Mouse (Mus musculus) small intestine, adult 2 months (tissue): ENCODE measurements around the gene Sumf1. TPM values are rescaled to one million over a fixed set of nuclear protein-coding genes. Genes with fewer than 3 reads are reported as not detected.

Experiments used
- H3K27ac ChIP-seq: fragments of 200-500 bp; 2 replicates; pipeline ENCODE4 v1.5.1; 2012; ENCODE audit warnings: low read depth, low read length, control low read depth, inconsistent platforms; ENCODE audit not compliant: insufficient read depth
- H3K27me3 ChIP-seq: fragments of 200-500 bp; 2 replicates; pipeline ENCODE4 v1.6.1; 2012; ENCODE audit warnings: mild to moderate bottlenecking, moderate library complexity, low read length, inconsistent platforms; ENCODE audit not compliant: control insufficient read depth, insufficient read depth
- H3K36me3 ChIP-seq: fragments of 200-500 bp; 2 replicates; pipeline ENCODE4 v1.6.1; 2012; ENCODE audit warnings: mild to moderate bottlenecking, low read length, control low read depth, inconsistent platforms; ENCODE audit not compliant: control insufficient read depth, insufficient read depth
- H3K4me1 ChIP-seq: fragments of 200-500 bp; 2 replicates; pipeline ENCODE4 v1.6.1; 2012; ENCODE audit warnings: low read length, inconsistent platforms, mixed read lengths; ENCODE audit not compliant: control insufficient read depth, insufficient read depth, insufficient read length
- H3K4me3 ChIP-seq: fragments of 200-500 bp; 2 replicates; pipeline ENCODE4 v1.5.1; 2012; ENCODE audit warnings: low read depth, mild to moderate bottlenecking, control low read depth, inconsistent platforms, low read length, moderate library complexity
- CTCF ChIP-seq: fragments of 200-500 bp; IDR thresholded peaks from 2 replicates; pipeline ENCODE4 v1.5.1; 2012; ENCODE audit warnings: low read depth, mild to moderate bottlenecking, control low read depth, inconsistent platforms, low read length, moderate library complexity, mixed read lengths; ENCODE audit not compliant: insufficient replicate concordance, insufficient read length; ENCODE audit errors: extremely low read depth
- POLR2A ChIP-seq: fragments of 200-500 bp; IDR thresholded peaks from 2 replicates; pipeline ENCODE4 v1.6.1; 2012; ENCODE audit warnings: low read depth, mild to moderate bottlenecking, control low read depth, inconsistent platforms, low read length, moderate library complexity
- WGBS: fragments of 180-500 bp; shearing (Covaris S2); methylation state at CpG from one replicate; pipeline ENCODE4 v1.1.7; 2018; 5-methylcytosine and 5-hydroxymethylcytosine counted together
- polyA plus RNA-seq: library from polyadenylated mRNA; depleted of rRNA; stranded (reverse); fragments of >200 nt; gene quantifications from 2 replicates; pipeline ENCODE4 v1.2.3, GENCODE M21; 2012; rRNA removed

Gene Sumf1
- polyA plus RNA-seq, result 24.7 and 36.2 TPM in 2 replicates

DNA sequence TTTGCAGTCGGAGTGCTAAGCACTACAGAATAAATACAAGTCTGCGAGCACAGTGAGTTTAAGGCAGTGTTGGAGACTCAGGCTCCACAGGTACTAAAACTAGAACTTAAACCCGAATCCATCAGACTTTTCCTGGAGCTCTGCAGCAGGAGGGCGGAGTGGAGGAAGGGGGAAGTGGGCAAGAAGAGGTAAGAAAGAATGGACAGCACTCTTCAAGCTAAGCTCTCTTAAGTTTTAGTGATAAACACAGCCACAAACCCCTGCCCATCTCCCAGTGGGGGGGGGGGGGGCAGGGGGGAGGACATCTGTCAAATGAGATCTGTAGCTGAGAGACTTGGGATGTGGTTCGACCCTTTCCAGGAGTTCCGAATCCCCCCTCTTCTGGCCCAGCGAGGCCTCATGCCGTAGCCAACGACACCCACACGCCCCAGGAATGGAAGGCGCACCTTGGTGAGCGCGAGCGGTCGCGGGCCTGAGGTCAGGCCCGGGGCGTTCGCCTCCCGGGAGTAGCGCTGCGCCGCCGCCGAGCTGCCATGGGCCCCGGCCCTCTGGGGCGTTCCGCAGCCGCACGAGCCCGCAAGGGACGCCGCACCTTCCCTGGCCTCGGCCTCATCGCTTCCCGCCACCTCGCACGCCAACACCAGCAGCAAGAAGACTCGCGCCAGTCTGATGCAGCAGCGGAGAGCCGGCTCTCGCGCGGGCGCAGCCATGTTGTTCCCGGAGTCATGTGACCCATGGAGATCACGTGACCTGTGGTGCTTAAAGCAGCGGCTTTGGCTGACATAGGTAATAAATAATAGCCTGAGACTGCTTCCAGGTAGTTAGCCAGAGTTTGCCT, at the start of gene Sumf1:
Sumf1 (minus strand) TSS at position 736 of the 838 bp plus-strand sequence.
- H3K27ac ChIP-seq, result no peak within 1 kb of the TSS
- no peaks in the 10 kb centered on the region; the same call in 1 of the 2 replicates for H3K4me1 ChIP-seq
- peak within 1 kb of the TSS; percentile 77 for H3K4me3 ChIP-seq
- H3K36me3 ChIP-seq, result no peaks in the 10 kb centered on the region
- WGBS, result 4% methylated on average over 49 of the region's 49 CpGs
- TF ChIP-seq POLR2A, result peak; percentile 19; the same call in 1 of the 2 replicates
- TF ChIP-seq CTCF, result no peak
- H3K27me3 ChIP-seq, result 0 out of 2 replicates have a peak, but pooled peaks cover under 1% of the 10 kb centered on the region

DNA sequence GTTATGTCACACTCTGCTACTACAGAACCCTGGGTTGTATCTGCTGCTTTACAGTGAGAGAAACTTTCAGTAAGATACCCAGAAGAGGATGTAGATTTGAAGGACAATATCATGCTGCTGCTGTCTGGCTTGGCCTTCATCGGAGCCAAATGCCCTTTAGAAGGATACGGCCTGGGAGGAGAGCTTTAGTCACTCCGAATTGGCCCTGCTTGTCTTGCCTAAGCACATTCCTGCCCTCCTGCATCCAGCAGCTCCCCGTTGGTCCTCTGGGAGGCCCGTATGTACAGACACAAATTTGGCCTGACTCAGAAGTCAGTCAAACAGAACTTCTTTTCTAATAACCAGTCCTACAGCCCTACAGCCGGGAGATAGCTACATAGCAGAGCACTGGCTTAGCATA, 49.2 kb upstream of the Sumf1 start:
- Histone ChIP-seq H3K4me1 (no peaks in the 10 kb centered on the region), H3K27me3 (no peaks in the 10 kb centered on the region), H3K27ac (no peak overlapping the region), H3K4me3 (no peak overlapping the region), H3K36me3 (peaks cover 2% of the 10 kb centered on the region; the same call in 1 of the 2 replicates)
- 74% methylated on average over 6 of the region's 6 CpGs for whole genome bisulfite sequencing
- TF ChIP-seq POLR2A (no peak), CTCF (no peak)

DNA sequence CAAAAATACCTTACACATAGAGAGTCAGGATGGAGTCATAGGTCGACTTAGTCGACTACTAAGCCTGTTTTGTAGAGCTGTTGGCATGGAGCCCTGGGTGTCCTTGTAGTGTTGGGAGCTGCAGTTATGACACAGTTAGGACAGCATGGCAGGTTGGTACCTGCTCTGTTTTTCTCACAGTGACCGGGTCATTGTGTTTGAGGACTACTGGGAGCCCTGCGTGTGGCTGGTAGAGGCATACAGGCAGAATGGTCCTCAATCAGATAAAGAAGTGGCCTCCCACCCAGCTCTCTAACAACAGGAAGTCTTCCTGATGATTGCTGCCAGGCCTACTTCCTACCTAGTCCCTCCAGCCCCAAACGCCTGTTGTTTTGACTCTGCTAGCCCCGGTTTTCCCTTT, 47.7 kb upstream of the Sumf1 start:
- no peak overlapping the region for H3K4me3 ChIP-seq
- H3K36me3 ChIP-seq, result peaks cover 2% of the 10 kb centered on the region; the same call in 1 of the 2 replicates
- no peaks in the 10 kb centered on the region for H3K4me1 ChIP-seq
- no peak overlapping the region for H3K27ac ChIP-seq
- 37% methylated on average over 6 of the region's 6 CpGs for WGBS
- no peak for TF ChIP-seq CTCF
- TF ChIP-seq POLR2A, result no peak
- no peaks in the 10 kb centered on the region for H3K27me3 ChIP-seq

DNA sequence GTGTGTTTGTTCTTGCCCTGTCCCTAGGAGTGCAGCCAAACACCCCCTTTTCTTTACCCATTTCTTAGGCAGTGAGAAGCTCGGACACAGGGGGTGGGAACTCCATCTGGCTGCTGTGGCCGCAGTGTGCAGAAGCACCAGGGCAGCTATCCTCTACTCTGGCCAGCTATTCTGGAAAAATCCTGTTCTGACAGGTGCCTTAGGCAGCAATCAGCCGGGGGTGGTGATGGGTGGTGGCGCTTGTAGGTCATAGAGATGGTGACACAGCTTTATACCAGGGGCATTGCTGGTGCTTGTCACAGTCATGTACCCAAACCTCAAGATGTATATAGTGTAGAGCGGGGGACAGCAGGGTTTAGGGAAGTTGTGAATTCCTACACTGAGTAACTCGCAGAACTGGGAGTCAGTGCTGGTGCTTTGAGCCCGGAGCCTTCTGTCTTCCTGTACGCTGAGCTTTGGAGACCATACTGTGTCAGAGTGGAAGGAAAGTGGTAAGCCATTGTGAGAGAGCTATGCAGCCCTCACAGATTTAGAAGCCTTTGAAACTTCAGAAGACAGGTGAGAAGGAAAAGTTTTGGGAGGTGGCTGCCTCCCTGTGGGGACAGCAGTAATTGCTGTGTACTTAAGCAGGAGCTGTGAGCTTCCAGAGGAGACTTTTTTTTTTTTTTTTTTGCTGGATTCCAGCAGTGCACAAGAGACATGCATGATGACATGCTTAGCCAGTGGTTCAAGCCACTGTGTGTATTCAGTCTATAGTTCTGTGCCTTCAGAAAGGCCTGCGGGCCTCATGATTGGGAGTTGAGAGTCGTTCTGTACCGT, 46.7 kb upstream of the Sumf1 start:
- Histone ChIP-seq H3K4me1 (no peaks in the 10 kb centered on the region), H3K27me3 (no peaks in the 10 kb centered on the region), H3K4me3 (no peak overlapping the region), H3K27ac (no peak overlapping the region), H3K36me3 (no peaks in the 10 kb centered on the region)
- 75% methylated on average over 11 of the region's 11 CpGs for WGBS
- TF ChIP-seq CTCF (no peak), POLR2A (no peak)

DNA sequence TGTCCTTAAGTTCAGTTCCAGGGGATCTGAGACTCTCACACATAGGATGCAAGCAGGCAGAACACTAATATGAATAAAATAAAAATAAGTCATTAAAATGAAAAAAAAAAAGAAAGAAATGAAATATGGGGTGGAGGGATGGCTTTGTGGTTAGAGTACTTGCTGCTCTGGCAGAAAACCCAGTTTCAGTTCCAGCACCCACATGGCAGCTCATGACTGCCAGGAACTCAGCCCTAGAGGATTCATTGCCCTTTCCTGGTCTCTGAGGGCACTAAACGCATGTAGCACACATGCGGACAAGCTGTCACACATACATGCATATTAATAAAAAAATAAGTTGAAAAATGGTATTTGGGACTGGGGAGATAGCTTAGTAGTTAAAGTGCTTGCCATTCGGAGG, 45.2 kb upstream of the Sumf1 start:
- no peaks in the 10 kb centered on the region for H3K4me1 ChIP-seq
- 91% methylated on average over 3 of the region's 3 CpGs for WGBS
- no peak overlapping the region for H3K4me3 ChIP-seq
- no peak overlapping the region for H3K27ac ChIP-seq
- TF ChIP-seq CTCF, result no peak
- TF ChIP-seq POLR2A, result no peak
- no peaks in the 10 kb centered on the region for H3K36me3 ChIP-seq
- H3K27me3 ChIP-seq, result no peaks in the 10 kb centered on the region

DNA sequence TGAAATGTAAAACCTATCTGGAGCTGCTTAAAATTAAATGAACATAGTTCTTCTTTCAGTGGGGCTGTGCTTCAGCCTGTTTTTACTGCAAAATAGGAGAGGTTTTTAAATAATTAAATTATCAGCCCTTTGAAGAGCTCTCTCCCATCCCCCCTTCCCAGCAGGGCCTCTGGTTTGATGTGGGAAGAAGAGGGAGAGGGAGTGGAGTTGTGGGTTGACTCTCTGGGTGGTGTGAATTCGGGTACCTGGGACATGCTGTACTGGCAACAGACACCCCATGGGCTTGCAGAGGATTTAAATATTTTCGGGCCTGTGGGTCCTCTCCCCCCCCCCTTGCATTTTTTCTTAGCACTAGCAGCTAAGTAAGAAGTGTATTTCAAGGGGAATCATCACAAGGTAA, 43.2 kb upstream of the Sumf1 start:
- Histone ChIP-seq H3K27me3 (no peaks in the 10 kb centered on the region), H3K4me3 (no peak overlapping the region), H3K27ac (no peak overlapping the region), H3K4me1 (peaks cover 2% of the 10 kb centered on the region; the same call in 1 of the 2 replicates), H3K36me3 (no peaks in the 10 kb centered on the region)
- WGBS, result 42% methylated on average over 2 of the region's 2 CpGs
- no peak for TF ChIP-seq POLR2A
- TF ChIP-seq CTCF, result no peak

DNA sequence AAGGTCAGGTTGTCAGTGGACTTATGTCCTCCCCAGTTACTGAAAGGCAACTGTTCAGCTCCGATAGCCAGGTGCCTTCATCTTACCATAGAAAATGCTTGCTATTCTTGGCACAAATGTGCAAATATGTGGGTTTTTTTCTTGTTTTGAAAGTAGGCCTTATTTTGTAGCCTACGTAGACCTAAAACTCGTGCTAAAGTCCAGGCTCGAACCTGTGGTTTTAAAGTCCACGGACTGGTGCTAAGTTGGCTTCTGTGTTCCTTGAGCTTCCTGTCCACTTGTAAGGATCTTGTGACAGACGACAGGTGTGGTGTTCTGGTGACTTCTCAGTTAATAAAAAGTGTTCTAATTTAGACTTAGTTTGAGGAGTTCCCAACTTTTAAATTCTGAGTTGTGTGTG, 42.7 kb upstream of the Sumf1 start:
- TF ChIP-seq CTCF (no peak), POLR2A (no peak)
- Histone ChIP-seq H3K27ac (no peak overlapping the region), H3K4me1 (peaks cover 2% of the 10 kb centered on the region; the same call in 1 of the 2 replicates), H3K4me3 (no peak overlapping the region), H3K36me3 (no peaks in the 10 kb centered on the region), H3K27me3 (no peaks in the 10 kb centered on the region)
- 61% methylated on average over 6 of the region's 6 CpGs for WGBS
